Mouse (Mus musculus) cortical plate, adult 2 months (tissue): ENCODE measurements around the gene Ankrd35.

ENCODE experiments used
- CTCF ChIP-seq: fragments of 200-500 bp; IDR thresholded peaks from 2 replicates; pipeline ENCODE4 v1.5.1; 2011; ENCODE audit warnings: mild to moderate bottlenecking, control low read depth, low read length; ENCODE audit not compliant: insufficient read depth; ENCODE audit errors: extremely low read depth
- POLR2A ChIP-seq: fragments of 200-500 bp; IDR thresholded peaks from 2 replicates; pipeline ENCODE4 v1.6.1; 2011; ENCODE audit warnings: mild to moderate bottlenecking, low read length, control low read depth; ENCODE audit not compliant: insufficient read depth; ENCODE audit errors: extremely low read depth

DNA sequence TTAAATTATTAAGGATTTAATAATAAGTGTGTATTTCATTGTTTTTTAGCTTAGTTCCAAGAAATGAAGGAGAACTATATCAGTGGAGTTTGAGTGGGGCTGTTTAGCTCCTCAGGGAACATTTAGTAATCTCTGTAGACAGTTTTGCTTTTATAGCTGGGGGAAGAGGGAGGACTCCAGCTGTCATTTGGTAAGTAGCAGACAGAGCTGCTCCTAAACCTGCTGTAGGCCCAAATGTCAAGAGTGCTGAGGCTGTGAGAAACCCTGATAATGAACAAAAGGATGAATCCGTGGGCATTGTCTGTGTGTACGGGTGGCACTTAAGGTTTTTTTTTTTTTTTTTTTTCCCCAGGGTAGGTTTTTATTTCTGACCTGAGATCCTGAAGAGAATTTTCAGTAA is 65.3 kb downstream of the Ankrd35 start:
- TF ChIP-seq CTCF, result no peak
- TF ChIP-seq POLR2A, result no peak
